Comparison of ENCODE assay signal across 8 mouse cellular contexts in genomic region chr11:53890906-53891504, GRCm38 (mm10). TPM values are rescaled to one million over a fixed set of nuclear protein-coding genes. Genes with fewer than 3 reads are reported as not detected.
DNase-seq lines count a peak whose midpoint lies in the region; ATAC-seq and TF ChIP-seq lines count a peak whose summit lies in the region.

No protein-coding gene starts in this region.

- no peaks in the 10 kb centered on the region for H3K27me3 ChIP-seq in heart, embryonic 13.5 days (replicated peaks)
- no peaks in the 10 kb centered on the region for H3K27me3 ChIP-seq in G1E (ENCODE audit: insufficient read depth, low read length)
- H3K27me3 ChIP-seq in erythroblast, embryonic 14.5 days (ENCODE audit: control insufficient read depth): no peaks in the 10 kb centered on the region
- H3K27me3 ChIP-seq in intestine, postnatal 0 days (replicated peaks; ENCODE audit: control insufficient read depth, insufficient read depth, low read length): no peaks in the 10 kb centered on the region

- H3K9ac ChIP-seq in heart, embryonic 13.5 days: peak overlapping the region; percentile 86
- H3K9ac ChIP-seq in intestine, postnatal 0 days (ENCODE audit: low read depth, low read length): peak overlapping the region; percentile 74

- no peak for TF ChIP-seq CTCF in G1E (IDR thresholded peaks at IDR 0.05; ENCODE audit: low read depth, low read length)
- no peak for TF ChIP-seq CTCF in intestine, postnatal 0 days (IDR thresholded peaks at IDR 0.05; ENCODE audit: low read depth)

- peaks cover 37% of the 10 kb centered on the region for H3K4me1 ChIP-seq in heart, embryonic 13.5 days
- peaks cover 35% of the 10 kb centered on the region for H3K4me1 ChIP-seq in G1E (ENCODE audit: insufficient read depth, low read depth, low read length)
- H3K4me1 ChIP-seq in erythroblast, embryonic 14.5 days (ENCODE audit: control insufficient read depth): peaks cover 44% of the 10 kb centered on the region
- H3K4me1 ChIP-seq in intestine, postnatal 0 days (replicated peaks; ENCODE audit: control insufficient read depth, insufficient read depth, low read length): 0 out of 2 replicates have a peak, but pooled peaks cover 7% of the 10 kb centered on the region

- ATAC-seq in heart, embryonic 13.5 days (ENCODE audit: extremely low read depth, insufficient number of reproducible peaks, low FRiP score, low TSS enrichment): 0 out of 2 replicates have a peak, but pooled peaks have one; percentile 1
- ATAC-seq in G1E (ENCODE audit: extremely low read depth, insufficient number of reproducible peaks, low FRiP score, poor library complexity, severe bottlenecking): no peak
- ATAC-seq in intestine, postnatal 0 days: no peak; the same call in 1 of the 2 replicates
- ATAC-seq in monocyte, adult 5-6 weeks (replicated peaks; ENCODE audit: insufficient number of reproducible peaks, low FRiP score, low TSS enrichment, poor library complexity, severe bottlenecking): peak; percentile 38
- ATAC-seq in megakaryocyte progenitor cell, adult 5-6 weeks (replicated peaks; ENCODE audit: poor library complexity): no peak; the same call in none of the 2 replicates

- DNase-seq in heart, adult 11 months: no peak
- DNase-seq in G1E (ENCODE audit: low spot score): no peak
- no peak for DNase-seq in spleen, postnatal 14 days (ENCODE audit: low spot score in 2 of 2)

- no peaks in the 10 kb centered on the region for H3K9me3 ChIP-seq in heart, embryonic 13.5 days
- no peaks in the 10 kb centered on the region for H3K9me3 ChIP-seq in G1E (replicated peaks)
- H3K9me3 ChIP-seq in erythroblast, embryonic 14.5 days (ENCODE audit: control insufficient read depth, low read length): no peaks in the 10 kb centered on the region
- no peaks in the 10 kb centered on the region for H3K9me3 ChIP-seq in intestine, postnatal 0 days (ENCODE audit: control insufficient read depth)

- H3K36me3 ChIP-seq in heart, embryonic 13.5 days: peaks cover 3% of the 10 kb centered on the region; the same call in 1 of the 2 replicates
- H3K36me3 ChIP-seq in G1E (replicated peaks): peaks cover 20% of the 10 kb centered on the region
- no peaks in the 10 kb centered on the region; the same call in 1 of the 2 replicates for H3K36me3 ChIP-seq in erythroblast, embryonic 14.5 days (ENCODE audit: control insufficient read depth)
- H3K36me3 ChIP-seq in intestine, postnatal 0 days (ENCODE audit: control insufficient read depth, insufficient read depth): peaks cover 4% of the 10 kb centered on the region; the same call in 1 of the 2 replicates

- WGBS in heart, embryonic 13.5 days: 3% methylated on average over 33 of the region's 33 CpGs
- WGBS in intestine, postnatal 0 days: 3% methylated on average over 33 of the region's 33 CpGs

- H3K27ac ChIP-seq in heart, embryonic 13.5 days (replicated peaks): peak overlapping the region; percentile 76
- H3K27ac ChIP-seq in intestine, postnatal 0 days (ENCODE audit: low read depth, low read length): peak overlapping the region; percentile 83

- peak overlapping the region; percentile 96 for H3K4me2 ChIP-seq in heart, embryonic 13.5 days
- H3K4me2 ChIP-seq in intestine, postnatal 0 days (replicated peaks; ENCODE audit: low read depth): peak overlapping the region; percentile 85

- peak overlapping the region; percentile 73 for H3K4me3 ChIP-seq in heart, embryonic 13.5 days
- H3K4me3 ChIP-seq in G1E (ENCODE audit: low read depth, low read length): peak overlapping the region; percentile 81
- peak overlapping the region; percentile 76 for H3K4me3 ChIP-seq in erythroblast, embryonic 14.5 days (replicated peaks)
- peak overlapping the region; percentile 61 for H3K4me3 ChIP-seq in intestine, postnatal 0 days (ENCODE audit: low read depth, low read length)

RNA-seq across cellular contexts. Expression of gene Slc22a5, which starts 0.5 kb away (rescaled TPM):
- polyA plus RNA-seq in heart, embryonic 13.5 days (2015; fragmentation: Nextera tagmentation; extraction: Ambion mirVana): 6.4 and 8.7 TPM in 2 replicates
- total RNA-seq in G1E (2014; fragmentation: Nextera tagmentation): 3.4 and 6.2 TPM in 2 replicates
- total RNA-seq in G1E (2017): 7.0 and 8.5 TPM in 2 replicates
- polyA plus RNA-seq in G1E (2012): 5.4 and 6.8 TPM in 2 replicates
- polyA plus RNA-seq in erythroblast, embryonic 14.5 days (2012): 0.07 TPM in 1 of 2 replicates, not detected in the other
- 40.5 and 40.8 TPM in 2 replicates for polyA plus RNA-seq in intestine, postnatal 0 days (2015; fragmentation: Nextera tagmentation; extraction: Ambion mirVana)
- 5.3 to 12.8 TPM (median 8.5 TPM) in 3 replicates for total RNA-seq in monocyte, adult 5-6 weeks (2017)
- total RNA-seq in megakaryocyte progenitor cell, adult 5-6 weeks (2015): 8.3 and 11.3 TPM in 2 replicates
- total RNA-seq in megakaryocyte progenitor cell, adult 5-6 weeks (2017): 8.0 and 12.7 TPM in 2 replicates

RNA-seq across cellular contexts. Expression of gene Gm12216, which starts 31.9 kb away (rescaled TPM):
- polyA plus RNA-seq in heart, embryonic 13.5 days (2015; fragmentation: Nextera tagmentation; extraction: Ambion mirVana): 0.22 and 0.25 TPM in 2 replicates
- total RNA-seq in G1E (2014; fragmentation: Nextera tagmentation) (not detected in 2 replicates), G1E (2017) (0.12 and 0.16 TPM in 2 replicates)
- not detected in 2 replicates for polyA plus RNA-seq in G1E (2012)
- not detected in 2 replicates for polyA plus RNA-seq in erythroblast, embryonic 14.5 days (2012)
- 6.5 and 8.0 TPM in 2 replicates for polyA plus RNA-seq in intestine, postnatal 0 days (2015; fragmentation: Nextera tagmentation; extraction: Ambion mirVana)
- 5.5 to 14.4 TPM (median 10.2 TPM) in 3 replicates for total RNA-seq in monocyte, adult 5-6 weeks (2017)
- total RNA-seq in megakaryocyte progenitor cell, adult 5-6 weeks (2015): 0.93 and 2.4 TPM in 2 replicates
- total RNA-seq in megakaryocyte progenitor cell, adult 5-6 weeks (2017): 0.21 and 2.2 TPM in 2 replicates

Comparison
In these comparisons a context has a peak if more than half of its experiments do, and no peak if none do; other contexts are left out.
1. ATAC-seq: peak in heart, embryonic 13.5 days (single experiment) and monocyte, adult 5-6 weeks (single experiment); none in G1E (single experiment), intestine, postnatal 0 days (single experiment) and megakaryocyte progenitor cell, adult 5-6 weeks (single experiment).
2. Peak in every context shown above with its lines, with median percentiles within 50 percentile points of each other: H3K4me3 ChIP-seq.